Mouse (Mus musculus) MEL (cell line): ENCODE measurements at regions not wholly inside any gene's neighbourhood (a gene's known extent, or its start where the extent isn't known, plus 50 kb on each side); places are given as distances from the start of the nearest gene placed in this dataset.

Experiments used
- BHLHE40 ChIP-seq: IDR thresholded peaks from 2 replicates; pipeline ENCODE4 v1.6.1; 2012; ENCODE audit warnings: low read depth, mild to moderate bottlenecking, inconsistent platforms, low read length, improper control_type of control experiment, borderline replicate concordance
- CHD2 ChIP-seq: IDR thresholded peaks from 2 replicates; pipeline ENCODE4 v1.6.1; 2011; ENCODE audit warnings: low read length, improper control_type of control experiment
- CTCF ChIP-seq, 3 experiments: IDR thresholded peaks in 2 of 3; conservative IDR thresholded peaks in 1 of 3; 2 replicates each; pipeline ENCODE4 v1.5.1; 2011 to 2012; ENCODE audit warnings: low read length in 3 of 3, low read depth in 2 of 3, mild to moderate bottlenecking in 2 of 3, improper control_type of control experiment in 1 of 3, inconsistent platforms in 1 of 3, mixed read lengths in 1 of 3, moderate library complexity in 1 of 3; ENCODE audit not compliant: control insufficient read depth in 1 of 3, insufficient read depth in 1 of 3, poor library complexity in 1 of 3, severe bottlenecking in 1 of 3
- JUND ChIP-seq: IDR thresholded peaks from 2 replicates; pipeline ENCODE4 v1.6.1; 2011; ENCODE audit warnings: low read depth, mild to moderate bottlenecking, improper control_type of control experiment, low read length
- MAX ChIP-seq: IDR thresholded peaks from 2 replicates; pipeline ENCODE4 v1.6.1; 2011; ENCODE audit warnings: low read length, improper control_type of control experiment
- NELFE ChIP-seq: IDR thresholded peaks from 2 replicates; pipeline ENCODE4 v1.6.1; 2011; ENCODE audit warnings: low read depth, low read length, improper control_type of control experiment
- POLR2A ChIP-seq, 2 experiments: IDR thresholded peaks; 2 replicates each; pipeline ENCODE4 v1.6.1; 2011 to 2012; ENCODE audit warnings: low read length in 2 of 2, mild to moderate bottlenecking in 2 of 2, control low read depth in 1 of 2, improper control_type of control experiment in 1 of 2, low read depth in 1 of 2, moderate library complexity in 1 of 2; ENCODE audit not compliant: control insufficient read depth in 1 of 2, insufficient read depth in 1 of 2, poor library complexity in 1 of 2
- POLR2AphosphoS2 ChIP-seq: IDR thresholded peaks from 2 replicates; pipeline ENCODE4 v1.6.1; 2011; ENCODE audit warnings: low read length, improper control_type of control experiment
- TBP ChIP-seq: IDR thresholded peaks from 2 replicates; pipeline ENCODE4 v1.8.0; 2011; ENCODE audit warnings: low read depth, low read length, improper control_type of control experiment
- USF2 ChIP-seq, 2 experiments: IDR thresholded peaks; 2 replicates each; pipeline ENCODE4 v1.6.1; 2011 to 2012; ENCODE audit warnings: improper control_type of control experiment in 2 of 2, low read length in 2 of 2, borderline replicate concordance in 1 of 2, inconsistent platforms in 1 of 2, low read depth in 1 of 2, mild to moderate bottlenecking in 1 of 2; ENCODE audit not compliant: insufficient read depth in 1 of 2
- ZC3H11A ChIP-seq: IDR thresholded peaks from 2 replicates; pipeline ENCODE4 v1.6.1; 2012; ENCODE audit warnings: low read depth, mild to moderate bottlenecking, inconsistent platforms, low read length, improper control_type of control experiment
- ZKSCAN1 ChIP-seq: IDR thresholded peaks from 2 replicates; pipeline ENCODE4 v1.6.1; 2012; ENCODE audit warnings: low read depth, mild to moderate bottlenecking, inconsistent platforms, low read length, improper control_type of control experiment, moderate library complexity
- ZMIZ1 ChIP-seq: IDR thresholded peaks from 2 replicates; pipeline ENCODE4 v1.6.1; 2012; ENCODE audit warnings: low read depth, mild to moderate bottlenecking, inconsistent platforms, low read length, improper control_type of control experiment, moderate library complexity

GRCm38 (mm10) chr13:16146686-16147085, 135.0 kb downstream of the Inhba start:
- TF ChIP-seq NELFE (no peak), JUND (no peak), POLR2A (IDR thresholded peaks at IDR 0.05; ENCODE audit: control insufficient read depth in 1 of 2, insufficient read depth in 1 of 2, low read depth in 1 of 2, low read length in 2 of 2, poor library complexity in 1 of 2) (no peak), CTCF (IDR thresholded peaks at IDR 0.05 in 2 of 3, conservative IDR thresholded peaks at IDR 0.05 in 1 of 3; ENCODE audit: control insufficient read depth in 1 of 3, insufficient read depth in 1 of 3, low read depth in 2 of 3, low read length in 3 of 3, poor library complexity in 1 of 3, severe bottlenecking in 1 of 3) (no peak), ZMIZ1 (no peak), CHD2 (no peak), USF2 (IDR thresholded peaks at IDR 0.05; ENCODE audit: borderline replicate concordance in 1 of 2, insufficient read depth in 1 of 2, low read depth in 1 of 2, low read length in 2 of 2) (no peak), ZC3H11A (no peak), POLR2AphosphoS2 (no peak), TBP (no peak), MAX (no peak), ZKSCAN1 (no peak), BHLHE40 (no peak)
